ENCODE assay signal across 21 mouse cellular contexts in the genomic region with DNA sequence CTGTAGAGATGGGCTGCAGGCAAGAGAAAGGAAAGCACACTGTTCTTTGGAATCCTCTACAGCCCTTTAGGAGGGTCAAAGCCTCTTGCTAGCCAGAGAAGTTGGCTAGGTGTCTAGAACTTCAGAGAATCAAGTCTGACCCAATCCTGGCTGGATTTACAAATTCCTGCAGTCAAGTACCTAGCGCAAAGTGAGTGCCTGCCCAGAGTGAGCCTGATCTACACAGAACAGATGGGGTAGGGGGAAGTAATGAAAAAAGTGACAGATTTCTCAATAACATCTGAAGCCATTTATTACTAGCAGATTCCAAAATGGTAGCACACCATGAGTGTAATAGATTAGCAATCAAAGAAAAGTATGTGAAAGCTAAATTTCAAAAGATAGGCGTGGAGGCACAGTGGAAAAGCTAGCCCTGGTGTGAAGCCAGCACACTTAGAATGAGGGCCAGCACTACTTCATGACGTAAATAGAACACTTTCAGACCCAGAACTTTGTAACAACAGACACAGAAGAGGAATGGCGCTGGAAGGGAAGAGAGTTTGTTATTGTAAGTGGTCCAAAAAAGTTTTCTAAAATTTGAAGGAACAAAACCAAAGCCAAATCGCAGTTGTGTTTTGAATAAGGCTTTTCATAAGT.
DNase-seq lines count a peak whose midpoint lies in the region; ATAC-seq and TF ChIP-seq lines count a peak whose summit lies in the region.
"Had no signal": no experiment of that assay in that cellular context is flagged by ENCODE, and none has a peak within 500 bp of the region (broad histone marks: within the 10 kb centered on the region; RNA-seq: fewer than 3 reads in every experiment).

No protein-coding gene starts in this region.

- no peak overlapping the region; the same call in 1 of the 2 replicates for H3K27ac ChIP-seq in gastrocnemius, adult 2 months
- H3K27ac ChIP-seq in lung, postnatal 0 days (ENCODE audit: low read length), result no peak overlapping the region
- no peak overlapping the region for H3K27ac ChIP-seq in liver, embryonic 12.5 days
- H3K27ac ChIP-seq: forebrain, embryonic 13.5 days; heart, embryonic 15.5 days; hindbrain, embryonic 15.5 days; kidney, postnatal 0 days; limb, embryonic 13.5 days; liver, embryonic 13.5 days; neural tube, embryonic 12.5 days had no signal

- no peak overlapping the region for H3K4me3 ChIP-seq in gastrocnemius, adult 2 months
- H3K4me3 ChIP-seq in lung, postnatal 0 days (ENCODE audit: low read depth, low read length), result no peak overlapping the region
- no peak overlapping the region for H3K4me3 ChIP-seq in liver, embryonic 12.5 days
- H3K4me3 ChIP-seq: forebrain, embryonic 13.5 days; heart, embryonic 15.5 days; hindbrain, embryonic 15.5 days; limb, embryonic 13.5 days; liver, embryonic 13.5 days; neural tube, embryonic 12.5 days had no signal

- no peak for TF ChIP-seq CTCF in gastrocnemius, adult 2 months (IDR thresholded peaks at IDR 0.05)
- TF ChIP-seq CTCF in lung, postnatal 0 days (IDR thresholded peaks at IDR 0.05), result no peak

- peak; percentile 67 for ATAC-seq in lung, postnatal 0 days
- ATAC-seq in liver, embryonic 12.5 days, result no peak
- ATAC-seq: activated CD4-positive, CD25-positive, alpha-beta regulatory T cell, adult 4 months; forebrain, embryonic 13.5 days had no signal

- no peaks in the 10 kb centered on the region for H3K4me1 ChIP-seq in lung, postnatal 0 days (ENCODE audit: insufficient read depth, low read depth, low read length)
- no peaks in the 10 kb centered on the region for H3K4me1 ChIP-seq in liver, embryonic 12.5 days
- H3K4me1 ChIP-seq: forebrain, embryonic 13.5 days; heart, embryonic 15.5 days; hindbrain, embryonic 15.5 days; limb, embryonic 13.5 days; liver, embryonic 13.5 days; neural tube, embryonic 12.5 days had no signal

- no peak overlapping the region for H3K4me2 ChIP-seq in lung, postnatal 0 days (replicated peaks; ENCODE audit: low read depth, low read length)
- no peak overlapping the region for H3K4me2 ChIP-seq in liver, embryonic 12.5 days
- H3K4me2 ChIP-seq: forebrain, embryonic 13.5 days; heart, embryonic 15.5 days; hindbrain, embryonic 15.5 days; limb, embryonic 13.5 days; liver, embryonic 13.5 days; neural tube, embryonic 12.5 days had no signal

- H3K9ac ChIP-seq in lung, postnatal 0 days (replicated peaks; ENCODE audit: low read depth), result no peak overlapping the region
- no peak overlapping the region for H3K9ac ChIP-seq in liver, embryonic 12.5 days
- H3K9ac ChIP-seq: forebrain, embryonic 13.5 days; heart, embryonic 15.5 days; hindbrain, embryonic 15.5 days; limb, embryonic 13.5 days; liver, embryonic 13.5 days; neural tube, embryonic 12.5 days had no signal

- H3K9me3 ChIP-seq in lung, postnatal 0 days (ENCODE audit: low read length), result peaks cover 3% of the 10 kb centered on the region; the same call in 1 of the 2 replicates
- H3K9me3 ChIP-seq in liver, embryonic 12.5 days (replicated peaks), result no peaks in the 10 kb centered on the region
- H3K9me3 ChIP-seq: forebrain, embryonic 13.5 days; heart, embryonic 15.5 days; hindbrain, embryonic 15.5 days; limb, embryonic 13.5 days; liver, embryonic 13.5 days; neural tube, embryonic 12.5 days had no signal

- WGBS in lung, postnatal 0 days, result 62% methylated on average over 5 of the region's 5 CpGs
- WGBS in liver, embryonic 12.5 days (ENCODE audit: insufficient replicate concordance), result 81% methylated on average over 5 of the region's 5 CpGs

- no peaks in the 10 kb centered on the region for H3K27me3 ChIP-seq in lung, postnatal 0 days (replicated peaks; ENCODE audit: insufficient read depth, low read length)
- no peaks in the 10 kb centered on the region for H3K27me3 ChIP-seq in liver, embryonic 12.5 days (replicated peaks)
- H3K27me3 ChIP-seq: forebrain, embryonic 13.5 days; heart, embryonic 15.5 days; hindbrain, embryonic 15.5 days; limb, embryonic 13.5 days; liver, embryonic 13.5 days; neural tube, embryonic 12.5 days had no signal

- intact Hi-C loops in gastrocnemius, adult 2 months (cut with DNase I), result no loop called here
- intact Hi-C loops in gastrocnemius, postnatal 14 days (cut with DNase I; ENCODE audit: low total_unique reads), result no loop called here

- DNase-seq in gastrocnemius, adult 2 months, result peak; percentile 34
- DNase-seq in gastrocnemius, postnatal 14 days, result no peak
- peak; percentile 22 for DNase-seq in right cerebral cortex, postnatal 4 days
- DNase-seq in right cerebral cortex, postnatal 14 days, result no peak
- peak; percentile 44 for DNase-seq in lung, postnatal 0 days (ENCODE audit: low spot score)
- no peak for DNase-seq in ovary, adult 18-20 months (ENCODE audit: low spot score)
- DNase-seq: adrenal gland, adult 8-10 months; cerebellum, adult 9-11 months; kidney, adult 2 months; layer of hippocampus, adult 9-11 months; liver, embryonic 13.5 days; midbrain, embryonic 14.5 days; retina, postnatal 1 day had no signal

- H3K36me3 ChIP-seq in lung, postnatal 0 days (ENCODE audit: insufficient read depth, low read length), result no peaks in the 10 kb centered on the region
- H3K36me3 ChIP-seq in liver, embryonic 12.5 days, result no peaks in the 10 kb centered on the region
- H3K36me3 ChIP-seq: heart, embryonic 15.5 days; hindbrain, embryonic 15.5 days; limb, embryonic 13.5 days; liver, embryonic 13.5 days; neural tube, embryonic 12.5 days had no signal

- no peak for TF ChIP-seq EP300 in lung, postnatal 0 days (IDR thresholded peaks at IDR 0.05)

Comparison
In these comparisons a context has a peak if more than half of its experiments do, and no peak if none do; other contexts are left out.
1. DNase-seq: peak in gastrocnemius, adult 2 months (single experiment), right cerebral cortex, postnatal 4 days (single experiment) and lung, postnatal 0 days (single experiment); none in gastrocnemius, postnatal 14 days (single experiment), right cerebral cortex, postnatal 14 days (single experiment) and ovary, adult 18-20 months (single experiment).